17 mouse cellular contexts compared by ENCODE assay signal in genomic region chr6:94642048-94642447, GRCm38 (mm10).
"Had no signal": no experiment of that assay in that cellular context is flagged by ENCODE, and none has a peak within 500 bp of the region (broad histone marks: within the 10 kb centered on the region; RNA-seq: fewer than 3 reads in every experiment).

No protein-coding gene starts in this region.

- H3K36me3 ChIP-seq: midbrain, embryonic 13.5 days; midbrain, embryonic 15.5 days; neural tube, embryonic 13.5 days; neural tube, embryonic 15.5 days; stomach, embryonic 15.5 days had no signal

- H3K4me3 ChIP-seq: megakaryocyte, embryonic 14.5 days; midbrain, embryonic 13.5 days; midbrain, embryonic 15.5 days; neural tube, embryonic 13.5 days; neural tube, embryonic 15.5 days; stomach, embryonic 15.5 days had no signal

- H3K4me2 ChIP-seq: lung, embryonic 14.5 days; midbrain, embryonic 11.5 days; midbrain, embryonic 13.5 days; midbrain, embryonic 15.5 days; neural tube, embryonic 13.5 days; neural tube, embryonic 15.5 days; stomach, embryonic 15.5 days had no signal

- DNase-seq: lung, adult 18-20 months; lung, embryonic 14.5 days; lung, postnatal 10 days; lung, postnatal 4 days; retina, postnatal 1 day; right cerebral cortex, adult 18-20 months; right cerebral cortex, postnatal 25 days; thymus, adult 2 months; thymus, postnatal 4 days had no signal

- ATAC-seq: midbrain, embryonic 13.5 days; midbrain, embryonic 15.5 days had no signal

- H3K27me3 ChIP-seq: midbrain, embryonic 13.5 days; midbrain, embryonic 15.5 days; neural tube, embryonic 13.5 days; neural tube, embryonic 15.5 days; stomach, embryonic 15.5 days had no signal

- H3K27ac ChIP-seq: midbrain, embryonic 13.5 days; midbrain, embryonic 15.5 days; neural tube, embryonic 13.5 days; neural tube, embryonic 15.5 days; stomach, embryonic 15.5 days; stomach, postnatal 0 days had no signal
